Mouse (Mus musculus) CD4-positive, CD25-positive, alpha-beta regulatory T cell (primary cell): ENCODE data around the gene Bst1. TPM values are rescaled to one million over a fixed set of nuclear protein-coding genes. Genes with fewer than 3 reads are reported as not detected.

Experiments used
- polyA plus RNA-seq: library from polyadenylated mRNA; unstranded; fragments of 100-300 nt; shearing (Covaris generic); gene quantifications from one replicate; pipeline ENCODE4 v1.2.1, GENCODE M21; 2017

Bst1 gene
- 0.31 TPM for polyA plus RNA-seq

DNA sequence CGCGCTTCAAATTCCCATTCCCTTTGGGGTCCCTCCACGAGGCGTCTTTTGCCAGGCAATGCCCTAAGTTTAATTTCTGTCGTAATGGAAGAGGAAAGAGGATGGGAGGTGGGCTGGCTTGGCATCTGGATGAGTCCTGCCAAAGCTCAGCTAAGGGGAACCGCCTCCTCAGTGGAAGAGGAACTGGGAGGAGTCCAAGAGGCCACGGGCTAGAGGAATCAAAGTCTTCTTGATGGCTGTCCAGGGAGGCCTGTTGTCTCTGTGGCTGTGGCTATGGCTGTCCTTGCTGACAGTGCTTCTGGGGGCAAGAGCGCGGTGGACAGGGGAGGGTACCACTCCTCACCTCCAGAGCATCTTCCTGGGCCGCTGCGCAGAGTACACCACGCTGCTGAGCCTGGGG lies at the start of gene Bst1:
Gene Bst1 (plus strand): TSS at position 191 of the 400 bp plus-strand sequence.

GRCm38 (mm10) chr5:43821538-43821937 lies 2.9 kb downstream of the Bst1 start, which contains the start of gene Fbxl5:
TSS of gene Fbxl5 (minus strand) at chr5:43821638.

GRCm38 (mm10) chr5:43868253-43868652 lies 49.6 kb downstream of the Bst1 start, which contains the start of gene Cd38:
TSS of gene Cd38 (plus strand) at chr5:43868553.

Other genes starting within 250 kb of the Bst1 start
- 1.0 TPM for gene Cc2d2a, start 156.5 kb upstream of the Bst1 start, polyA plus RNA-seq
- gene Fbxl5, start 2.8 kb downstream of the Bst1 start, polyA plus RNA-seq = 70.6 TPM
- 29.4 TPM for gene Cd38, start 49.7 kb downstream of the Bst1 start, polyA plus RNA-seq
- gene Gm7879, start 94.3 kb downstream of the Bst1 start, polyA plus RNA-seq = 0.51 TPM
- 0.14 TPM for gene Fgfbp1, start 162.9 kb downstream of the Bst1 start, polyA plus RNA-seq